Mouse (Mus musculus): ENCODE measurements at regions not wholly inside any gene's neighbourhood (a gene's known extent, or its start where the extent isn't known, plus 50 kb on each side); places are given as distances from the start of the nearest gene placed in this dataset.

DNA sequence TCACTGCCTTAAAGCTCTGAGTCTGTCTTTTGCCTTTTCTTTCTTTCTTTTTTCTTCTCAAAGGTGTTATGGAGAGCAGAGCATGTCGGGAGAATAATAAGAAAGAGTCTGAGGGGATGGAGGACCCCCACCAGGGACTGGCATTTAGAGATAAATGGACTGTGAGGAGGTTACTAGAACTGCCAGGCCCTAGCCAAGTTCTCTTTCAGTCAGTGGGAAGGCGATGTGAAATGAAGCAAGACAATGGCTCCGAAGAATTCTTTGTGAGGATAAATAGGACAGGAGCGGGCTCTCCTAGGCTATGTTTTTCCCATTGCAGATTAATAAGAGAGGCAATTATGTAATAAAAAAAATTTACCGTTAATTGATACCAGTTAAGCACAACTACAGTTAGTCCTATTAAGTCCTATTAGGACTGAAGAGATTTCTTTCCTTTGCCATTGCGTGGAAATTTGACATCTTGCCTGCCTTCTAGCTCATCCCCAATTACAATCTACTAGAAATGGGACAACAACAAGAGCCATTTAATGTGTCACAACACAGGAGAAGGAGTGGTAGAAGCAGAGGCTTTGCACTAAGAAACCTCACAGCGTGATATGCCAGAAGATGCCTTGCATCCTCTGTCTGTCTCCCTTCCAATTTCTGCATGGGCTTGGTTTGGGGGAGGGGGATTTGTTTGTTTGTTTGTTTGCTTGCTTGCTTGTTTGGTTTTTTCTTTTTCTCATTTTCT, 107.2 kb upstream of the Id4 start:
- Histone ChIP-seq H3K4me1 (ENCODE audit: insufficient read depth) (no peaks in the 10 kb centered on the region), H3K9me3 (ENCODE audit: low read length) (no peaks in the 10 kb centered on the region), H3K9ac (no peak overlapping the region), H3K4me3 (ENCODE audit: low read depth, low read length) (no peak overlapping the region), H3K27me3 (ENCODE audit: insufficient read depth, low read length) (no peaks in the 10 kb centered on the region), H3K4me2 (ENCODE audit: low read depth) (no peak overlapping the region), H3K36me3 (ENCODE audit: insufficient read depth) (no peaks in the 10 kb centered on the region), H3K27ac (ENCODE audit: low read depth, low read length) (no peak overlapping the region)
- DNase-seq (no peak), ATAC-seq (no peak)
- no peak for TF ChIP-seq CTCF (IDR thresholded peaks at IDR 0.05; ENCODE audit: low read depth)
- 16% methylated on average over 7 of the region's 7 CpGs for WGBS

DNA sequence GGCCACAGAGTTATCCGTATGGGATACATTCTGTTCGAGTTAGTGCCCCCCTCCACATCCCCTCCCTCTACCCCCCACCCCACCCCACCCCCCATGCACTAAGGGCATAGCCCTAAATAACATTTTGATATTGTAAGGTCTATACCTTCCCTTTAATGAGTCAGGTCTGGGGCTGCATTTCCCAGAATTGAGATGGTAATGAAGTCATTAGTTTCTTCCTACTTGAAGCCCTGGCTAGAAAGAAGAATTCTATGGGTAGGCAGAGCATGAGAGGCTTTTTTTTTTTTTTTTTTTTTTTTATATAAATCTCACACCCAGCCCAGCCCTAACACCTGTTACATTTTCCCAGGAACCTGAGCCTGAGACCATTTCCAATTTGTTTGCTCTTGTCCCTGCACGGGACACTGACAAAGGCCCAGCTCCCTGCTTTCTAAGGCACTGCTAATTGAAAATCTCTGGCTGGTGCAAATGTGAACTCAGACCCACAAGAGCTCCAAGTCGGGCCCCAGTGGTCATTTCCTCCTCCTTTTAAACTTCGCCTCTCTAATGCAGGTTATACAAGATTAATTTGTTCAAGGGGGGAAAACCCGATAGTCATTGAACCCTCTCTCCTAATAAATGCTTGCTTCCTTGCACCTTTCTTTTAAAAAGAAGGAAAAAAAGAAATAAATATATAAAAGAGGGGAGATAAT, 106.5 kb upstream of the Id4 start:
- no peaks in the 10 kb centered on the region for H3K36me3 ChIP-seq (ENCODE audit: insufficient read depth)
- H3K4me1 ChIP-seq (ENCODE audit: insufficient read depth): 0 out of 2 replicates have a peak, but pooled peaks cover 4% of the 10 kb centered on the region
- no peak for ATAC-seq
- H3K9me3 ChIP-seq (ENCODE audit: low read length): no peaks in the 10 kb centered on the region
- no peak overlapping the region for H3K9ac ChIP-seq
- no peaks in the 10 kb centered on the region for H3K27me3 ChIP-seq (ENCODE audit: insufficient read depth, low read length)
- DNase-seq: no peak
- H3K27ac ChIP-seq (ENCODE audit: low read depth, low read length): no peak overlapping the region
- H3K4me2 ChIP-seq (ENCODE audit: low read depth): no peak overlapping the region
- H3K4me3 ChIP-seq (ENCODE audit: low read depth, low read length): no peak overlapping the region
- 9% methylated on average over 6 of the region's 6 CpGs for WGBS
- TF ChIP-seq CTCF (IDR thresholded peaks at IDR 0.05; ENCODE audit: low read depth): no peak

- Histone ChIP-seq H3K4me3 (ENCODE audit: low read depth, low read length) (no peak overlapping the region), H3K9me3 (ENCODE audit: low read length) (no peaks in the 10 kb centered on the region), H3K27me3 (ENCODE audit: insufficient read depth, low read length) (no peaks in the 10 kb centered on the region), H3K9ac (no peak overlapping the region), H3K36me3 (ENCODE audit: insufficient read depth) (no peaks in the 10 kb centered on the region), H3K4me1 (ENCODE audit: insufficient read depth) (0 out of 2 replicates have a peak, but pooled peaks cover 4% of the 10 kb centered on the region), H3K27ac (ENCODE audit: low read depth, low read length) (no peak overlapping the region), H3K4me2 (ENCODE audit: low read depth) (peak overlapping the region; percentile 6; the same call in 1 of the 2 replicates)
- no peak for TF ChIP-seq CTCF (IDR thresholded peaks at IDR 0.05; ENCODE audit: low read depth)
- ATAC-seq: no peak
- 8% methylated on average over 15 of the region's 15 CpGs for WGBS
- DNase-seq: no peak
Observed at GRCm38 (mm10) chr13:48159020-48159910, 101.8 kb upstream of the Id4 start.

- no peaks in the 10 kb centered on the region for H3K9me3 ChIP-seq (ENCODE audit: low read length)
- no peak for TF ChIP-seq CTCF (IDR thresholded peaks at IDR 0.05; ENCODE audit: low read depth)
- no peak overlapping the region for H3K4me2 ChIP-seq (ENCODE audit: low read depth)
- DNase-seq (no peak), ATAC-seq (no peak)
- no peak overlapping the region for H3K9ac ChIP-seq
- H3K36me3 ChIP-seq (ENCODE audit: insufficient read depth): no peaks in the 10 kb centered on the region
- 0 out of 2 replicates have a peak, but pooled peaks cover 4% of the 10 kb centered on the region for H3K4me1 ChIP-seq (ENCODE audit: insufficient read depth)
- H3K27ac ChIP-seq (ENCODE audit: low read depth, low read length): no peak overlapping the region
- no peaks in the 10 kb centered on the region for H3K27me3 ChIP-seq (ENCODE audit: insufficient read depth, low read length)
- H3K4me3 ChIP-seq (ENCODE audit: low read depth, low read length): no peak overlapping the region
- WGBS: 11% methylated on average over 5 of the region's 5 CpGs
Observed at GRCm38 (mm10) chr13:48160161-48160560, 100.9 kb upstream of the Id4 start.

- 0 out of 2 replicates have a peak, but pooled peaks cover 4% of the 10 kb centered on the region for H3K4me1 ChIP-seq (ENCODE audit: insufficient read depth)
- 0 out of 2 replicates have a peak overlapping the region, but pooled peaks have one; percentile 2 for H3K4me3 ChIP-seq (ENCODE audit: low read depth, low read length)
- peak; percentile 49 for DNase-seq
- TF ChIP-seq CTCF (IDR thresholded peaks at IDR 0.05; ENCODE audit: low read depth): no peak
- H3K4me2 ChIP-seq (ENCODE audit: low read depth): peak overlapping the region; percentile 26
- H3K36me3 ChIP-seq (ENCODE audit: insufficient read depth): no peaks in the 10 kb centered on the region
- no peaks in the 10 kb centered on the region for H3K27me3 ChIP-seq (ENCODE audit: insufficient read depth, low read length)
- 12% methylated on average over 9 of the region's 9 CpGs for WGBS
- no peak overlapping the region for H3K27ac ChIP-seq (ENCODE audit: low read depth, low read length)
- H3K9ac ChIP-seq: no peak overlapping the region
- ATAC-seq: peak; percentile 54; the same call in 1 of the 2 replicates
- H3K9me3 ChIP-seq (ENCODE audit: low read length): no peaks in the 10 kb centered on the region
Observed at GRCm38 (mm10) chr13:48161339-48161738, 99.7 kb upstream of the Id4 start.

DNA sequence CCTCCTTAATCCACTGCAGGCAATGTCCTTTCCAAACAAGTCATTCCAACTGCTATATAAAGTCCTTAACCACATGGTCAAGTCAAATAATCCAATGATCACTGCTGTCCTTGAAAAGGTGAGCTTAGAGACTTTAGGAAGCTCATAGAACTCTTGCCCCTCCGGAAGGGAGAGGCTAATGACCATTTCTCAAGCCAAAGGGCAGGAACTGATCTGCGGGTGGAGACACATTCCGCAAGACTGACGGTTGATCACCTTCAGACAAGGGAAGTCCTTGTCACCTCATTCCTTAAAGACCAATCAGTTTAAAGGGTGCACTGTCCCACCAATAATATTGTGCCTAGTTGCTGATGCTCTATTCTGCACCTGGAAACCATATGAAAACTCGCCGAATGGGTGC, 96.4 kb upstream of the Id4 start:
- Histone ChIP-seq H3K4me1 (ENCODE audit: insufficient read depth) (no peaks in the 10 kb centered on the region), H3K9me3 (ENCODE audit: low read length) (no peaks in the 10 kb centered on the region), H3K36me3 (ENCODE audit: insufficient read depth) (no peaks in the 10 kb centered on the region), H3K27me3 (ENCODE audit: insufficient read depth, low read length) (no peaks in the 10 kb centered on the region), H3K4me2 (ENCODE audit: low read depth) (no peak overlapping the region), H3K9ac (no peak overlapping the region), H3K4me3 (ENCODE audit: low read depth, low read length) (no peak overlapping the region), H3K27ac (ENCODE audit: low read depth, low read length) (no peak overlapping the region)
- no peak for DNase-seq
- no peak for TF ChIP-seq CTCF (IDR thresholded peaks at IDR 0.05; ENCODE audit: low read depth)
- ATAC-seq: no peak
- 94% methylated on average over 6 of the region's 6 CpGs for WGBS

All from forebrain, postnatal 0 days (tissue).